Mouse (Mus musculus) kidney, embryonic 15.5 days (tissue): ENCODE results near the gene St8sia4. TPM values are rescaled to one million over a fixed set of nuclear protein-coding genes. Genes with fewer than 3 reads are reported as not detected.

Experiments used
- ATAC-seq: fragments of 200-750 bp; cut with Nextera tagmentation; replicated peaks from 2 replicates; pipeline ENCODE4 v1.8.0; 2017; ENCODE audit warnings: moderate TSS enrichment; ENCODE audit not compliant: low FRiP score
- H3K27ac ChIP-seq: fragments of 300-500 bp; sonication (generic); 2 replicates; pipeline ENCODE4 v1.5.1; 2015; ENCODE audit warnings: mild to moderate bottlenecking, inconsistent platforms
- H3K27me3 ChIP-seq: fragments of 300-500 bp; sonication (generic); 2 replicates; pipeline ENCODE4 v1.6.1; 2015; ENCODE audit warnings: inconsistent platforms
- H3K36me3 ChIP-seq: fragments of 300-500 bp; sonication (generic); 2 replicates; pipeline ENCODE4 v1.6.1; 2015; ENCODE audit warnings: inconsistent platforms
- H3K4me1 ChIP-seq: fragments of 300-500 bp; sonication (generic); 2 replicates; pipeline ENCODE4 v1.6.1; 2015; ENCODE audit warnings: inconsistent platforms
- H3K4me2 ChIP-seq: fragments of 300-500 bp; sonication (generic); 2 replicates; pipeline ENCODE4 v1.6.1; 2015; ENCODE audit warnings: moderate library complexity, mild to moderate bottlenecking, inconsistent platforms
- H3K4me3 ChIP-seq: fragments of 300-500 bp; sonication (generic); replicated peaks from 2 replicates; pipeline ENCODE4 v1.5.1; 2015; ENCODE audit warnings: mild to moderate bottlenecking, inconsistent platforms
- H3K9ac ChIP-seq: fragments of 300-500 bp; sonication (generic); 2 replicates; pipeline ENCODE4 v1.6.1; 2015; ENCODE audit warnings: mild to moderate bottlenecking, inconsistent platforms
- H3K9me3 ChIP-seq: fragments of 300-500 bp; sonication (generic); replicated peaks from 2 replicates; pipeline ENCODE4 v1.6.1; 2016; ENCODE audit warnings: inconsistent platforms
- WGBS: fragments of 180-500 bp; shearing (Covaris S2); methylation state at CpG from one replicate; pipeline ENCODE4 v1.1.7; 2015; ENCODE audit warnings: mixed read lengths; 5-methylcytosine and 5-hydroxymethylcytosine counted together
- polyA plus RNA-seq: library from polyadenylated mRNA; unstranded; fragments of >200 nt; fragmentation: Nextera tagmentation; extraction: Ambion mirVana; gene quantifications from 2 replicates; pipeline ENCODE4 v1.2.1, GENCODE M21; 2015

The St8sia4 gene
- polyA plus RNA-seq = 3.0 and 3.2 TPM in 2 replicates

GRCm38 (mm10) chr1:95667435-95668252, at the start of gene St8sia4:
Gene St8sia4, minus strand, starts transcription at chr1:95667571.
- Histone ChIP-seq H3K4me1 (peaks cover 24% of the 10 kb centered on the region), H3K27me3 (peaks cover 19% of the 10 kb centered on the region; the same call in 1 of the 2 replicates), H3K9me3 (no peaks in the 10 kb centered on the region), H3K9ac (peak within 1 kb of the TSS; percentile 38), H3K4me3 (peak within 1 kb of the TSS; percentile 60), H3K27ac (no peak within 1 kb of the TSS), H3K36me3 (no peaks in the 10 kb centered on the region), H3K4me2 (peak within 1 kb of the TSS; percentile 95)
- WGBS = under 1% methylated on average over 52 of the region's 52 CpGs
- ATAC-seq = peak; percentile 99

- Histone ChIP-seq H3K9me3 (no peaks in the 10 kb centered on the region), H3K4me1 (no peaks in the 10 kb centered on the region), H3K4me2 (no peak overlapping the region), H3K27me3 (no peaks in the 10 kb centered on the region), H3K4me3 (no peak overlapping the region), H3K27ac (no peak overlapping the region), H3K9ac (no peak overlapping the region), H3K36me3 (no peaks in the 10 kb centered on the region)
- WGBS = 54% methylated on average over 3 of the region's 3 CpGs
- ATAC-seq = 0 out of 2 replicates have a peak, but pooled peaks have one; percentile 29
These were observed 41.8 kb upstream of the St8sia4 start for GRCm38 (mm10) chr1:95709181-95709580.

GRCm38 (mm10) chr1:95699903-95700302, 32.5 kb upstream of the St8sia4 start:
- H3K9ac ChIP-seq = no peak overlapping the region

GRCm38 (mm10) chr1:95674052-95674451, 6.7 kb upstream of the St8sia4 start:
- Histone ChIP-seq H3K9ac (no peak overlapping the region), H3K4me3 (no peak overlapping the region), H3K9me3 (no peaks in the 10 kb centered on the region), H3K27me3 (0 out of 2 replicates have a peak, but pooled peaks cover under 1% of the 10 kb centered on the region), H3K36me3 (no peaks in the 10 kb centered on the region), H3K4me1 (no peaks in the 10 kb centered on the region), H3K27ac (no peak overlapping the region), H3K4me2 (no peak overlapping the region)
- no peak for ATAC-seq
- 88% methylated on average over 3 of the region's 3 CpGs for WGBS

More at GRCm38 (mm10) chr1:95699903-95700302, 32.5 kb upstream of the St8sia4 start:
- Histone ChIP-seq H3K9me3 (no peaks in the 10 kb centered on the region), H3K4me1 (no peaks in the 10 kb centered on the region), H3K4me2 (no peak overlapping the region), H3K36me3 (no peaks in the 10 kb centered on the region), H3K27ac (no peak overlapping the region), H3K27me3 (no peaks in the 10 kb centered on the region), H3K4me3 (no peak overlapping the region)
- no peak for ATAC-seq

GRCm38 (mm10) chr1:95668253-95668805, 958 bp upstream of the St8sia4 start:
- no peak for ATAC-seq
- Histone ChIP-seq H3K4me3 (peak overlapping the region; percentile 60), H3K4me2 (peak overlapping the region; percentile 95), H3K4me1 (peaks cover 24% of the 10 kb centered on the region), H3K27me3 (peaks cover 19% of the 10 kb centered on the region; the same call in 1 of the 2 replicates), H3K36me3 (no peaks in the 10 kb centered on the region), H3K27ac (no peak overlapping the region), H3K9ac (peak overlapping the region; percentile 38; the same call in 1 of the 2 replicates), H3K9me3 (no peaks in the 10 kb centered on the region)
- 5% methylated on average over 6 of the region's 6 CpGs for WGBS

- Histone ChIP-seq H3K4me2 (peak overlapping the region; percentile 95), H3K9me3 (no peaks in the 10 kb centered on the region), H3K4me3 (peak overlapping the region; percentile 60), H3K27ac (no peak overlapping the region), H3K27me3 (peaks cover 19% of the 10 kb centered on the region; the same call in 1 of the 2 replicates), H3K9ac (peak overlapping the region; percentile 38; the same call in 1 of the 2 replicates), H3K36me3 (no peaks in the 10 kb centered on the region), H3K4me1 (peaks cover 24% of the 10 kb centered on the region)
- no peak; the same call in 1 of the 2 replicates for ATAC-seq
- 1% methylated on average over 14 of the region's 14 CpGs for WGBS
These were observed 640 bp downstream of the St8sia4 start for GRCm38 (mm10) chr1:95666541-95667320.

GRCm38 (mm10) chr1:95665951-95666484, 1.4 kb downstream of the St8sia4 start:
- Histone ChIP-seq H3K27me3 (peaks cover 19% of the 10 kb centered on the region; the same call in 1 of the 2 replicates), H3K4me1 (peaks cover 24% of the 10 kb centered on the region), H3K4me3 (peak overlapping the region; percentile 60), H3K4me2 (peak overlapping the region; percentile 95), H3K36me3 (no peaks in the 10 kb centered on the region), H3K27ac (no peak overlapping the region), H3K9ac (no peak overlapping the region), H3K9me3 (no peaks in the 10 kb centered on the region)
- no peak for ATAC-seq
- 2% methylated on average over 17 of the region's 17 CpGs for WGBS

- no peak for ATAC-seq
- H3K9ac ChIP-seq = peak overlapping the region; percentile 31; the same call in 1 of the 2 replicates
These were observed 2.2 kb downstream of the St8sia4 start for GRCm38 (mm10) chr1:95664969-95665702.

GRCm38 (mm10) chr1:95664321-95664825, 3.0 kb downstream of the St8sia4 start:
- H3K9me3 ChIP-seq = no peaks in the 10 kb centered on the region
- 29% methylated on average over 4 of the region's 4 CpGs for WGBS
- H3K4me3 ChIP-seq = no peak overlapping the region
- peak overlapping the region; percentile 95 for H3K4me2 ChIP-seq
- no peaks in the 10 kb centered on the region for H3K36me3 ChIP-seq
- H3K9ac ChIP-seq = no peak overlapping the region
- no peak for ATAC-seq
- H3K27me3 ChIP-seq = peaks cover 19% of the 10 kb centered on the region; the same call in 1 of the 2 replicates
- no peak overlapping the region for H3K27ac ChIP-seq
- peaks cover 24% of the 10 kb centered on the region for H3K4me1 ChIP-seq

More at GRCm38 (mm10) chr1:95664969-95665702, 2.2 kb downstream of the St8sia4 start:
- Histone ChIP-seq H3K4me1 (peaks cover 24% of the 10 kb centered on the region), H3K9me3 (no peaks in the 10 kb centered on the region), H3K27ac (no peak overlapping the region), H3K4me2 (peak overlapping the region; percentile 95), H3K36me3 (no peaks in the 10 kb centered on the region), H3K27me3 (peaks cover 19% of the 10 kb centered on the region; the same call in 1 of the 2 replicates), H3K4me3 (peak overlapping the region; percentile 60)
- 11% methylated on average over 22 of the region's 22 CpGs for WGBS

GRCm38 (mm10) chr1:95657051-95657668, 10.2 kb downstream of the St8sia4 start:
- no peaks in the 10 kb centered on the region for H3K4me1 ChIP-seq
- ATAC-seq = no peak
- H3K4me3 ChIP-seq = no peak overlapping the region
- 65% methylated on average over 5 of the region's 5 CpGs for WGBS
- H3K4me2 ChIP-seq = no peak overlapping the region
- no peaks in the 10 kb centered on the region for H3K27me3 ChIP-seq
- H3K9ac ChIP-seq = no peak overlapping the region
- no peaks in the 10 kb centered on the region for H3K36me3 ChIP-seq
- H3K9me3 ChIP-seq = no peaks in the 10 kb centered on the region
- H3K27ac ChIP-seq = no peak overlapping the region
